Mouse (Mus musculus) forebrain, embryonic 13.5 days (tissue): ENCODE measurements around the gene Ms4a4b. TPM values are rescaled to one million over a fixed set of nuclear protein-coding genes. Genes with fewer than 3 reads are reported as not detected.
"Not testable (repeated sequence)": the region's sequence is repeated elsewhere in the genome, so short reads cannot be mapped to it uniquely, and the experiment has no call there.

Experiments
- ATAC-seq: fragments of 200-750 bp; cut with Nextera tagmentation; 2 replicates; pipeline ENCODE4 v1.8.0; 2017
- H3K27ac ChIP-seq: fragments of 300-500 bp; sonication (generic); 2 replicates; pipeline ENCODE4 v1.5.1; 2015; ENCODE audit warnings: inconsistent platforms, mild to moderate bottlenecking, moderate library complexity
- H3K27me3 ChIP-seq: fragments of 300-500 bp; sonication (generic); 2 replicates; pipeline ENCODE4 v1.6.1; 2015; ENCODE audit warnings: mild to moderate bottlenecking, inconsistent platforms
- H3K36me3 ChIP-seq: fragments of 300-500 bp; sonication (generic); 2 replicates; pipeline ENCODE4 v1.6.1; 2015; ENCODE audit warnings: mild to moderate bottlenecking, inconsistent platforms; ENCODE audit not compliant: poor library complexity, severe bottlenecking
- H3K4me1 ChIP-seq: fragments of 300-500 bp; sonication (generic); 2 replicates; pipeline ENCODE4 v1.6.1; 2015; ENCODE audit warnings: inconsistent platforms
- H3K4me2 ChIP-seq: fragments of 300-500 bp; sonication (generic); 2 replicates; pipeline ENCODE4 v1.6.1; 2015; ENCODE audit warnings: inconsistent platforms, mild to moderate bottlenecking, moderate library complexity
- H3K4me3 ChIP-seq: fragments of 300-500 bp; sonication (generic); 2 replicates; pipeline ENCODE4 v1.5.1; 2015; ENCODE audit warnings: mild to moderate bottlenecking, inconsistent platforms
- H3K9ac ChIP-seq: fragments of 300-500 bp; sonication (generic); 2 replicates; pipeline ENCODE4 v1.6.1; 2015; ENCODE audit warnings: mild to moderate bottlenecking, inconsistent platforms
- H3K9me3 ChIP-seq: fragments of 300-500 bp; sonication (generic); replicated peaks from 2 replicates; pipeline ENCODE4 v1.6.1; 2016; ENCODE audit warnings: inconsistent platforms
- WGBS: fragments of 180-500 bp; shearing (Covaris S2); methylation state at CpG from one replicate; pipeline ENCODE4 v1.1.7; 2015; 5-methylcytosine and 5-hydroxymethylcytosine counted together
- polyA plus RNA-seq: library from polyadenylated mRNA; unstranded; fragments of >200 nt; fragmentation: Nextera tagmentation; extraction: Ambion mirVana; gene quantifications from 2 replicates; pipeline ENCODE4 v1.2.1, GENCODE M21; 2015

The Ms4a4b gene
- polyA plus RNA-seq, 1 experiment from 2014 or later: not detected

GRCm38 (mm10) chr19:11459041-11459440 lies 15.7 kb downstream of the Ms4a4b start:
- not testable (repeated sequence) for ATAC-seq, H3K4me2 ChIP-seq, H3K27me3 ChIP-seq, H3K9ac ChIP-seq, H3K4me1 ChIP-seq, H3K9me3 ChIP-seq, H3K27ac ChIP-seq, H3K36me3 ChIP-seq, H3K4me3 ChIP-seq
- WGBS: 76% methylated on average over 4 of the region's 4 CpGs

- not testable (repeated sequence) for H3K4me1 ChIP-seq, H3K9ac ChIP-seq, H3K9me3 ChIP-seq, H3K27me3 ChIP-seq, H3K27ac ChIP-seq, H3K4me2 ChIP-seq, ATAC-seq, H3K4me3 ChIP-seq, H3K36me3 ChIP-seq
- 64% methylated on average over 1 of the region's 1 CpGs for WGBS
Observed at GRCm38 (mm10) chr19:11464795-11465194, 21.4 kb downstream of the Ms4a4b start.

- no peaks in the 10 kb centered on the region for H3K36me3 ChIP-seq
- WGBS: 80% methylated on average over 5 of the region's 5 CpGs
- no peak for ATAC-seq
Observed at GRCm38 (mm10) chr19:11466471-11466870, 23.1 kb downstream of the Ms4a4b start.

GRCm38 (mm10) chr19:11468361-11468760 lies 25.0 kb downstream of the Ms4a4b start:
- not testable (repeated sequence) for H3K4me2 ChIP-seq, H3K9me3 ChIP-seq, H3K9ac ChIP-seq, H3K27me3 ChIP-seq, H3K36me3 ChIP-seq, H3K4me3 ChIP-seq, H3K4me1 ChIP-seq, ATAC-seq, H3K27ac ChIP-seq
- WGBS: 64% methylated on average over 1 of the region's 1 CpGs

More at GRCm38 (mm10) chr19:11466471-11466870, 23.1 kb downstream of the Ms4a4b start:
- H3K9ac ChIP-seq: no peak overlapping the region
- H3K4me2 ChIP-seq: no peak overlapping the region
- H3K4me3 ChIP-seq: no peak overlapping the region
- no peak overlapping the region for H3K27ac ChIP-seq
- no peaks in the 10 kb centered on the region for H3K9me3 ChIP-seq
- H3K27me3 ChIP-seq: no peaks in the 10 kb centered on the region
- no peaks in the 10 kb centered on the region for H3K4me1 ChIP-seq

- ATAC-seq, H3K9ac ChIP-seq, H3K4me2 ChIP-seq, H3K27ac ChIP-seq, H3K36me3 ChIP-seq, H3K4me1 ChIP-seq, H3K9me3 ChIP-seq, H3K4me3 ChIP-seq, H3K27me3 ChIP-seq: not testable (repeated sequence)
- 92% methylated on average over 4 of the region's 4 CpGs for WGBS
Observed at GRCm38 (mm10) chr19:11469215-11469614, 25.9 kb downstream of the Ms4a4b start, which contains the start of gene Ms4a6c. TSS of gene Ms4a6c (plus strand) at chr19:11469366.

- Histone ChIP-seq H3K36me3 (no peaks in the 10 kb centered on the region), H3K27me3 (no peaks in the 10 kb centered on the region), H3K4me2 (no peak overlapping the region), H3K9ac (no peak overlapping the region), H3K4me3 (no peak overlapping the region), H3K27ac (no peak overlapping the region), H3K4me1 (no peaks in the 10 kb centered on the region), H3K9me3 (no peaks in the 10 kb centered on the region)
- 93% methylated on average over 2 of the region's 2 CpGs for WGBS
- ATAC-seq: no peak
Observed at GRCm38 (mm10) chr19:11479714-11480113, 36.4 kb downstream of the Ms4a4b start.

GRCm38 (mm10) chr19:11482684-11483083 lies 39.3 kb downstream of the Ms4a4b start:
- Histone ChIP-seq H3K9me3 (no peaks in the 10 kb centered on the region), H3K27ac (no peak overlapping the region), H3K27me3 (no peaks in the 10 kb centered on the region), H3K4me2 (no peak overlapping the region), H3K9ac (no peak overlapping the region), H3K36me3 (no peaks in the 10 kb centered on the region), H3K4me3 (no peak overlapping the region), H3K4me1 (no peaks in the 10 kb centered on the region)
- ATAC-seq: no peak
- 93% methylated on average over 2 of the region's 2 CpGs for WGBS

- no peak for ATAC-seq
- no peak overlapping the region for H3K4me2 ChIP-seq
Observed at GRCm38 (mm10) chr19:11483941-11484340, 40.6 kb downstream of the Ms4a4b start.

GRCm38 (mm10) chr19:11484388-11484787 lies 41.0 kb downstream of the Ms4a4b start:
- Histone ChIP-seq H3K27me3 (no peaks in the 10 kb centered on the region), H3K9ac (no peak overlapping the region), H3K9me3 (no peaks in the 10 kb centered on the region), H3K4me2 (no peak overlapping the region), H3K4me1 (no peaks in the 10 kb centered on the region), H3K36me3 (no peaks in the 10 kb centered on the region), H3K4me3 (no peak overlapping the region), H3K27ac (no peak overlapping the region)
- ATAC-seq: no peak
- WGBS: 94% methylated on average over 3 of the region's 3 CpGs

More at GRCm38 (mm10) chr19:11483941-11484340, 40.6 kb downstream of the Ms4a4b start:
- Histone ChIP-seq H3K27me3 (no peaks in the 10 kb centered on the region), H3K36me3 (no peaks in the 10 kb centered on the region), H3K27ac (no peak overlapping the region), H3K9ac (no peak overlapping the region), H3K4me1 (no peaks in the 10 kb centered on the region), H3K4me3 (no peak overlapping the region), H3K9me3 (no peaks in the 10 kb centered on the region)
- WGBS: 75% methylated on average over 4 of the region's 4 CpGs

GRCm38 (mm10) chr19:11485266-11485665 lies 41.9 kb downstream of the Ms4a4b start:
- H3K4me1 ChIP-seq: no peaks in the 10 kb centered on the region
- no peaks in the 10 kb centered on the region for H3K9me3 ChIP-seq
- ATAC-seq: no peak
- 87% methylated on average over 3 of the region's 3 CpGs for whole genome bisulfite sequencing
- no peaks in the 10 kb centered on the region for H3K27me3 ChIP-seq
- no peak overlapping the region for H3K9ac ChIP-seq
- H3K27ac ChIP-seq: no peak overlapping the region
- H3K4me3 ChIP-seq: no peak overlapping the region
- no peak overlapping the region for H3K4me2 ChIP-seq
- H3K36me3 ChIP-seq: no peaks in the 10 kb centered on the region

- Histone ChIP-seq H3K9me3 (no peaks in the 10 kb centered on the region), H3K36me3 (no peaks in the 10 kb centered on the region), H3K27ac (no peak within 1 kb of the TSS), H3K27me3 (no peaks in the 10 kb centered on the region), H3K9ac (no peak within 1 kb of the TSS), H3K4me1 (no peaks in the 10 kb centered on the region), H3K4me3 (no peak within 1 kb of the TSS), H3K4me2 (no peak within 1 kb of the TSS)
- no peak for ATAC-seq
- WGBS: 83% methylated on average over 2 of the region's 2 CpGs
Observed at GRCm38 (mm10) chr19:11485746-11486145, 42.4 kb downstream of the Ms4a4b start, which contains the start of gene Gm8369. TSS of gene Gm8369 (plus strand) at chr19:11485938.

GRCm38 (mm10) chr19:11486599-11486998 lies 43.2 kb downstream of the Ms4a4b start:
- 89% methylated on average over 1 of the region's 1 CpGs for WGBS

GRCm38 (mm10) chr19:11491406-11492189 lies 48.2 kb downstream of the Ms4a4b start:
- no peaks in the 10 kb centered on the region for H3K36me3 ChIP-seq
- H3K27ac ChIP-seq: no peak overlapping the region
- 76% methylated on average over 4 of the region's 4 CpGs for WGBS
- no peak overlapping the region for H3K4me3 ChIP-seq
- no peaks in the 10 kb centered on the region for H3K27me3 ChIP-seq
- H3K9ac ChIP-seq: no peak overlapping the region
- H3K4me2 ChIP-seq: no peak overlapping the region
- ATAC-seq: no peak
- H3K9me3 ChIP-seq: no peaks in the 10 kb centered on the region
- no peaks in the 10 kb centered on the region for H3K4me1 ChIP-seq

More at GRCm38 (mm10) chr19:11486599-11486998, 43.2 kb downstream of the Ms4a4b start:
- Histone ChIP-seq H3K4me1 (no peaks in the 10 kb centered on the region), H3K9me3 (no peaks in the 10 kb centered on the region), H3K36me3 (no peaks in the 10 kb centered on the region), H3K9ac (no peak overlapping the region), H3K27me3 (no peaks in the 10 kb centered on the region), H3K27ac (no peak overlapping the region), H3K4me3 (no peak overlapping the region), H3K4me2 (no peak overlapping the region)
- no peak for ATAC-seq
